Mouse (Mus musculus) stomach, embryonic 16.5 days (tissue): Measurements from ENCODE around the gene Lpcat1. TPM values are rescaled to one million over a fixed set of nuclear protein-coding genes. Genes with fewer than 3 reads are reported as not detected.
A peak's percentile ranks its signal among the peaks of the same experiment; 100 is the strongest.

Experiments used
- ATAC-seq: fragments of 200-750 bp; cut with Nextera tagmentation; 2 replicates; pipeline ENCODE4 v1.8.0; 2017; ENCODE audit warnings: moderate number of reproducible peaks, moderate TSS enrichment; ENCODE audit not compliant: insufficient read depth, low FRiP score
- H3K27ac ChIP-seq: fragments of 300-500 bp; sonication (generic); 2 replicates; pipeline ENCODE4 v1.5.1; 2014; ENCODE audit warnings: low read length
- H3K27me3 ChIP-seq: fragments of 300-500 bp; sonication (generic); 2 replicates; pipeline ENCODE4 v1.6.1; 2014; ENCODE audit warnings: low read length, control low read depth, mixed read lengths; ENCODE audit not compliant: control insufficient read depth, insufficient read depth
- H3K36me3 ChIP-seq: fragments of 300-500 bp; sonication (generic); 2 replicates; pipeline ENCODE4 v1.6.1; 2014; ENCODE audit warnings: low read length; ENCODE audit not compliant: control insufficient read depth, insufficient read depth
- H3K4me1 ChIP-seq: fragments of 300-500 bp; sonication (generic); 2 replicates; pipeline ENCODE4 v1.6.1; 2014; ENCODE audit warnings: low read length, control low read depth, mixed read lengths; ENCODE audit not compliant: control insufficient read depth, insufficient read depth
- H3K4me2 ChIP-seq: fragments of 300-500 bp; sonication (generic); 2 replicates; pipeline ENCODE4 v1.6.1; 2014; ENCODE audit warnings: low read depth, low read length, mixed read lengths
- H3K4me3 ChIP-seq: fragments of 300-500 bp; sonication (generic); replicated peaks from 2 replicates; pipeline ENCODE4 v1.5.1; 2014; ENCODE audit warnings: mild to moderate bottlenecking, low read length
- H3K9ac ChIP-seq: fragments of 300-500 bp; sonication (generic); 2 replicates; pipeline ENCODE4 v1.6.1; 2014; ENCODE audit warnings: low read length
- H3K9me3 ChIP-seq: fragments of 300-500 bp; sonication (generic); replicated peaks from 2 replicates; pipeline ENCODE4 v1.6.1; 2016; ENCODE audit warnings: low read length, control low read depth; ENCODE audit not compliant: control insufficient read depth
- WGBS: fragments of 180-500 bp; shearing (Covaris S2); extraction: QIAGEN DNeasy Blood & Tissue Kit; methylation state at CpG from one replicate; pipeline ENCODE4 v1.1.7; 2014; 5-methylcytosine and 5-hydroxymethylcytosine counted together
- polyA plus RNA-seq: library from polyadenylated mRNA; unstranded; fragments of >200 nt; fragmentation: Nextera tagmentation; extraction: Ambion mirVana; gene quantifications from 2 replicates; pipeline ENCODE4 v1.2.1, GENCODE M21; 2015

The Lpcat1 gene
- polyA plus RNA-seq: 20.0 and 21.0 TPM in 2 replicates

DNA sequence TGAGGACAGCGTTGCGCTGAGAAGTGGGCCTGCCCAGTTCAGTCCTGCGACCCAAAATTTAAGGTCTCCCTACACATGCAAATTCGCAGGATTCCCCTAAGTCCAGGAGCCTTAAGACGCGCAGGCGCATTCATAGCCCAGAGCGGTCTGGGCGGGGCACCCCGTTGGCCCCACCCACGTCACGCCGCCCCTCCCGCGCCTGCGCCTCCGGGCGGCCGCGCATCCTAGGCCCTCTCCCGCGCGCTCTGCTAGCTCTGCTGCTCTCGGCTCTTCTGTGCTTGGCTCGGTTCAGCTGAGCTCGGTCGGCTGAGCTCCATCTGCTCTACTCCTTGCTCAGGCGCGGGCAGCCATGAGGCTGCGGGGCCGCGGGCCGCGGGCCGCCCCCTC, at the start of gene Lpcat1:
Gene Lpcat1, plus strand, starts transcription at position 164 of the 387 bp plus-strand sequence.
- H3K27ac ChIP-seq: peak within 1 kb of the TSS; percentile 98
- peak within 1 kb of the TSS; percentile 93 for H3K4me3 ChIP-seq
- peak within 1 kb of the TSS; percentile 96 for H3K9ac ChIP-seq
- no peaks in the 10 kb centered on the region for H3K27me3 ChIP-seq
- peaks cover 14% of the 10 kb centered on the region for H3K4me1 ChIP-seq
- no peaks in the 10 kb centered on the region for H3K36me3 ChIP-seq
- H3K9me3 ChIP-seq: no peaks in the 10 kb centered on the region
- WGBS: under 1% methylated on average over 34 of the region's 35 CpGs
- peak; percentile 97 for ATAC-seq
- H3K4me2 ChIP-seq: peak within 1 kb of the TSS; percentile 68

DNA sequence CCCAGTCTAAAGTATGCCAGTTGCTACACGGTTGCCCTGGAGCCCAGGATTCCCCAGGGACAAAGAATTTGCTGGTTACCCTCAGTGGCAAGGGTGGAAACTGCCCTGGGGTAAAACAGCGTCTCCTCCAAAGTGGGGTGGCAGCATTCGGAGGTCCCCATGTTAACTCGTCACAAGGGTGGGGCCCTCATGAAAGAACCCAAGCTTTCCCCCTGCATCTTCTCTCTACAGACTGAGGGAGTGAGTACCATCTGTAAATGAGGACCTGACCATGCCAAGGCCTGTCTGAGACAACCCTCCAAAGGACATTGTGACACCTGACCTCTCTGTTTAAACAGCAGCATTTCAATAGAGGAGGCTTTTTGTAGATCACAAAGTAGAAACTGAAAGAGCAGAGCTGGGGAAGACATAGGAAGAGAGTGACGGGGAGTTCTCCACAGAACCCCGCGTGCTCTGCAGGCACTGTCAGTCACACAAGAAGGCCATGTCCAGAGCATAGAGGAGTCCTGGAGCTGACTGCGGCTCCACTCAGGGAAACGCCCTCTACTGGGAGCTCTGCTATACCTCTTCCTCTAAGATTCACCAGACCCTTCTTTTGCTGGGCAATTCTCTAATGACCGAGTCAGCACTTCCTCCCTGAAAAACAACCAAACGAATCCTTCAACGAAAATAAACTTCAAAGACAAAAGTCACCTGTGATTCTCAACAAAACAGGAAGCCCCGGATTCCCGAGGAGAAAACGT, 49.3 kb upstream of the Lpcat1 start:
- Histone ChIP-seq H3K27me3 (no peaks in the 10 kb centered on the region), H3K36me3 (no peaks in the 10 kb centered on the region), H3K9ac (no peak overlapping the region), H3K4me1 (no peaks in the 10 kb centered on the region; the same call in 1 of the 2 replicates), H3K4me3 (no peak overlapping the region), H3K9me3 (no peaks in the 10 kb centered on the region), H3K27ac (no peak overlapping the region), H3K4me2 (no peak overlapping the region)
- WGBS: 37% methylated on average over 15 of the region's 15 CpGs
- no peak for ATAC-seq

- no peak for ATAC-seq
- H3K27me3 ChIP-seq: no peaks in the 10 kb centered on the region
- H3K27ac ChIP-seq: no peak overlapping the region
- no peaks in the 10 kb centered on the region for H3K36me3 ChIP-seq
- 66% methylated on average over 12 of the region's 12 CpGs for WGBS
- no peak overlapping the region for H3K4me3 ChIP-seq
- H3K9me3 ChIP-seq: no peaks in the 10 kb centered on the region
- no peak overlapping the region for H3K4me2 ChIP-seq
- no peak overlapping the region for H3K9ac ChIP-seq
- H3K4me1 ChIP-seq: no peaks in the 10 kb centered on the region; the same call in 1 of the 2 replicates
Observed at GRCm38 (mm10) chr13:73418297-73418696, 48.7 kb upstream of the Lpcat1 start.

DNA sequence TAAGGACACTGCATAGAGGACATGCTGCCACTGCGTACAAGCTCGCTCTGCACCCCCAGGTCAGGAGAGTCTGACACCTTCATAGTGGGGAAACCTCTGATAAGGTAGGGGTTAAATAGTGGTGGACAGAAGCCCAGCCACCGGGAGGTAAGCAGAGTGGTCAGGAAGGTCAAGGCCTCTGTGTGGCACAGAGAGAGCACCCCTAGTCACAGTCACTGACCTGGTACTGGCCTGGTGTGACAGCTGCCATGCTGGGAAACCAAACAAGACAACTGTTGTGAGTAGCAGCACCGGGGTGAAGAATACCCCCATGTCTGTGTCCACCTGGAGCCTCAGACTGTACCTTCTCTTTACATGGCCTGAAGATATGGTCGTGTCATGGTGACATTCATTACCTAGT, 47.8 kb upstream of the Lpcat1 start:
- WGBS: 76% methylated on average over 5 of the region's 5 CpGs
- H3K4me1 ChIP-seq: no peaks in the 10 kb centered on the region; the same call in 1 of the 2 replicates
- no peaks in the 10 kb centered on the region for H3K36me3 ChIP-seq
- H3K9ac ChIP-seq: no peak overlapping the region
- H3K27ac ChIP-seq: no peak overlapping the region
- H3K4me3 ChIP-seq: no peak overlapping the region
- H3K27me3 ChIP-seq: no peaks in the 10 kb centered on the region
- no peaks in the 10 kb centered on the region for H3K9me3 ChIP-seq
- no peak overlapping the region for H3K4me2 ChIP-seq
- no peak for ATAC-seq

GRCm38 (mm10) chr13:73423043-73423442, 44.0 kb upstream of the Lpcat1 start:
- no peaks in the 10 kb centered on the region for H3K36me3 ChIP-seq
- H3K27ac ChIP-seq: no peak overlapping the region
- H3K9ac ChIP-seq: no peak overlapping the region
- H3K4me2 ChIP-seq: no peak overlapping the region
- 65% methylated on average over 4 of the region's 4 CpGs for WGBS
- no peaks in the 10 kb centered on the region; the same call in 1 of the 2 replicates for H3K4me1 ChIP-seq
- H3K9me3 ChIP-seq: no peaks in the 10 kb centered on the region
- H3K27me3 ChIP-seq: no peaks in the 10 kb centered on the region
- no peak overlapping the region for H3K4me3 ChIP-seq
- no peak for ATAC-seq

- no peak for ATAC-seq
- Histone ChIP-seq H3K4me2 (no peak overlapping the region), H3K27ac (no peak overlapping the region), H3K27me3 (no peaks in the 10 kb centered on the region), H3K9ac (no peak overlapping the region), H3K9me3 (no peaks in the 10 kb centered on the region), H3K36me3 (no peaks in the 10 kb centered on the region), H3K4me1 (no peaks in the 10 kb centered on the region), H3K4me3 (no peak overlapping the region)
- WGBS: 62% methylated on average over 6 of the region's 6 CpGs
Observed at GRCm38 (mm10) chr13:73425035-73425434, 42.0 kb upstream of the Lpcat1 start.

DNA sequence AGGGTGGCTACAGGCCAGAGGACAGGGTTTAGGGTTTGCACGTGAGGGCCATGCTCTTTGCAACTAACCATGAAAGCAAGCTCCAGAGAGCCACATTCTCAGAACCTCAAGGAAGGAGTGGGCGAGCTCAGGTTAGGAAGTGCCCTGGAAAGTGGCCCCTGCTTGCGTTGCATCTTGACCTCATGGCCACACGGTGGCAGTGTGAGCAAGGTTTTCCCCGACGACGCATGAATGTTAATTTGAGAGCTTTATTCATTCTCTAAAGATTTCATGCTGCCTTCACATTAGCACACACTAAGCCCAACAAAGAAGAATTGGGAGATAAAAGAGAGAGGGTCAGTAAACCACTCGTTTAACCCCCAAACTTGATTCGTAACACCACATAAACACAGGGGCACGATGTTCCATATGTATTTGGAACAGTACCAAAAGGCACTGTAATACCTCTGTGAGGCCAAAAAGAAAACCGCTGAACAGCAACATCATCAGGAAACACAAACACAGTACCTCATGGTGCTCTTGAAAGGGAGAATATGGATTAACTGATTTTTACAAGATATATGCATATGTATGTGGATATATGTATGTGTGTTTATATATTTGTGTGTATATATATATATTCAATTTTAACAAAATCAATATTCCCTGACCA, 41.0 kb upstream of the Lpcat1 start:
- H3K4me1 ChIP-seq: no peaks in the 10 kb centered on the region
- H3K36me3 ChIP-seq: no peaks in the 10 kb centered on the region
- H3K27ac ChIP-seq: no peak overlapping the region
- ATAC-seq: 0 out of 2 replicates have a peak, but pooled peaks have one; percentile 44
- no peak overlapping the region for H3K9ac ChIP-seq
- H3K4me2 ChIP-seq: no peak overlapping the region
- no peak overlapping the region for H3K4me3 ChIP-seq
- no peaks in the 10 kb centered on the region for H3K27me3 ChIP-seq
- no peaks in the 10 kb centered on the region for H3K9me3 ChIP-seq
- 6% methylated on average over 11 of the region's 11 CpGs for WGBS

DNA sequence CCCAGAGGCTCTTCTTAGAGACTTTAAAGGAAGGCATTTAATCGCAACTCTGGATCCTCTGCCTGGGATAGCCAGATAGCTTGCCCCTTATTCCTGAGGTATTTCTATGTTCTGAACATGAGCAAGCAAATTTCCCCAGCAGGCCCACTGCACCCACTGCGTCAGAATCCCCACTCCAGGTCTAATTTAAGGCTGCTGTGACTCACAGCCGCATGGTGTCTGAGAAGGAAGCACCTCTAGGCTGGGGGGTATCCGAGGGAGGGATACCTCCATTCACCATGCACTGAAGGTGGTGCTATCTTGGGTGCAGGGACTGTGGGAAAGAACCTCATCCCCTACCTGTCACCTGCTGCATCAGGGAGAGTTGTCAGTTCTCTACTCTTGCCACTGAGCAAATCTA, 40.4 kb upstream of the Lpcat1 start:
- 79% methylated on average over 4 of the region's 4 CpGs for WGBS

DNA sequence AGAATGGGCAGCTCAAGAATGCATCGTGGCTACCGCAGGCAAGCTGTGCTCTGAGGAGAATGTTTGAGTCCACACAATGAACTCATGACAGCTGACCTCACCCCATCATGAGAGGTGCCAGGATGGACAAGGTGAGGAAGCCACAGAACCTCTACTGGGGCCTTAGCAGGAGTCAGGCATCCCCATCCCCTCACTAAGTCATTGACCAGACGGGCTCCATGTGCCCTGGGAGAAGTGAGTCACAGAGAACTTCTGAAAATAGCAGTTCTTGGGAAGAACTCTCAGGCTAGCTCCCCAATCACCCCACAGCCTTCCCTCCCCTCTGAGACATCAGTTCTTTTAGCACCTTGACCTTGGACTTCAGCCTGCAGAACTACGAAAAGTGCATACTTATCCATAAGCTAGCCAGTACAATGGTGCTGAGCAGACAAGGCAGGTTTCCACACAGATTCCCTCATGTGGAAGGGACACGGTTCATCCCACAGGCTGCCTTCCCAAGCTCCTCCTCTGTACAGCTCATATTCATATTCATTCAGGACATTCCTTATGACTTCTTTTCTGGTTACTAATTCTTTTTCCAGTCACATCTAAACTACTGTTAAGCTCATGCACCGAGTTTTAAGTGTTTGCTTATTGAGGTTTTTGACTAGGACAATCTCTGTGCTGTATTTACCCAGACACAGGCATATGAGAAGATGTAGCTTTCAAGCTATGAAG, 37.2 kb upstream of the Lpcat1 start:
- no peaks in the 10 kb centered on the region for H3K27me3 ChIP-seq
- no peak overlapping the region for H3K27ac ChIP-seq
- H3K9me3 ChIP-seq: no peaks in the 10 kb centered on the region
- no peak for ATAC-seq
- no peaks in the 10 kb centered on the region for H3K36me3 ChIP-seq
- no peak overlapping the region for H3K4me3 ChIP-seq
- no peaks in the 10 kb centered on the region for H3K4me1 ChIP-seq
- H3K9ac ChIP-seq: no peak overlapping the region
- WGBS: 68% methylated on average over 6 of the region's 6 CpGs
- H3K4me2 ChIP-seq: no peak overlapping the region

More for the DNA sequence above, 40.4 kb upstream of the Lpcat1 start:
- Histone ChIP-seq H3K27me3 (no peaks in the 10 kb centered on the region), H3K27ac (no peak overlapping the region), H3K4me2 (no peak overlapping the region), H3K9me3 (no peaks in the 10 kb centered on the region), H3K9ac (no peak overlapping the region), H3K4me3 (no peak overlapping the region), H3K4me1 (no peaks in the 10 kb centered on the region), H3K36me3 (no peaks in the 10 kb centered on the region)
- no peak for ATAC-seq
